1 mouse cellular context compared by ENCODE assay signal in genomic region chr1:160906057-160906557, GRCm38 (mm10).
TF ChIP-seq lines count a peak whose summit lies in the region.

TSS of gene Rc3h1 (plus strand) at chr1:160906418.

TF ChIP-seq in CH12.LX, 34 proteins besides CTCF, POLR2A, EP300 and RAD21 (continued from another document):
- TF ChIP-seq ZNF384 (IDR thresholded peaks at IDR 0.05; ENCODE audit: low read depth, low read length) (no peak), SIN3A (IDR thresholded peaks at IDR 0.05; ENCODE audit: low read length) (no peak; the same call in 1 of the 2 replicates), MYC (IDR thresholded peaks at IDR 0.05; ENCODE audit: low read depth, low read length) (no peak), SMC3 (IDR thresholded peaks at IDR 0.05; ENCODE audit: low read depth, low read length) (no peak; the same call in 1 of the 2 replicates), CHD2 (IDR thresholded peaks at IDR 0.05; ENCODE audit: low read length) (0 out of 2 replicates have a peak, but pooled peaks have one; percentile 29), JUND (conservative IDR thresholded peaks at IDR 0.05; ENCODE audit: low read depth, low read length) (no peak), ETS1 (conservative IDR thresholded peaks at IDR 0.05; ENCODE audit: low read depth, low read length) (0 out of 2 replicates have a peak, but pooled peaks have one; percentile 21)
